Mouse (Mus musculus) urinary bladder, postnatal 25 days (tissue): ENCODE data around the gene Tnik.

Source experiments
- DNase-seq: peaks from one replicate; pipeline ENCODE4 v3.0.0; 2022; ENCODE audit warnings: low spot score

Tnik gene

GRCm38 (mm10) chr3:28264841-28265150, 1.8 kb downstream of the Tnik start:
- no peak for DNase-seq

- DNase-seq = no peak
These were observed 2.2 kb downstream of the Tnik start for GRCm38 (mm10) chr3:28265183-28265582.

GRCm38 (mm10) chr3:28265656-28266055, 2.6 kb downstream of the Tnik start:
- DNase-seq = no peak

GRCm38 (mm10) chr3:28267211-28267610, 4.2 kb downstream of the Tnik start:
- no peak for DNase-seq

- no peak for DNase-seq
These were observed 6.7 kb downstream of the Tnik start for GRCm38 (mm10) chr3:28269716-28270115.

GRCm38 (mm10) chr3:28271884-28272283, 8.9 kb downstream of the Tnik start:
- no peak for DNase-seq

- no peak for DNase-seq
These were observed 11.7 kb downstream of the Tnik start for GRCm38 (mm10) chr3:28274763-28275162.

GRCm38 (mm10) chr3:28289693-28290092, 26.7 kb downstream of the Tnik start:
- DNase-seq = no peak

- DNase-seq = no peak
These were observed 38.4 kb downstream of the Tnik start for GRCm38 (mm10) chr3:28301378-28301777.

- no peak for DNase-seq
These were observed 40.9 kb downstream of the Tnik start for GRCm38 (mm10) chr3:28303915-28304314.

GRCm38 (mm10) chr3:28306852-28307251, 43.8 kb downstream of the Tnik start:
- DNase-seq = no peak

GRCm38 (mm10) chr3:28314438-28314837, 51.4 kb downstream of the Tnik start:
- DNase-seq = no peak

- DNase-seq = no peak
These were observed 54.3 kb downstream of the Tnik start for GRCm38 (mm10) chr3:28317339-28317738.

GRCm38 (mm10) chr3:28321635-28322034, 58.6 kb downstream of the Tnik start:
- DNase-seq = no peak

- DNase-seq = no peak
These were observed 62.7 kb downstream of the Tnik start for GRCm38 (mm10) chr3:28325613-28326233.

GRCm38 (mm10) chr3:28332316-28332715, 69.3 kb downstream of the Tnik start:
- DNase-seq = no peak

GRCm38 (mm10) chr3:28333869-28334268, 70.9 kb downstream of the Tnik start:
- no peak for DNase-seq

GRCm38 (mm10) chr3:28334547-28334946, 71.5 kb downstream of the Tnik start:
- no peak for DNase-seq

GRCm38 (mm10) chr3:28340071-28340470, 77.1 kb downstream of the Tnik start:
- DNase-seq = no peak

GRCm38 (mm10) chr3:28343204-28343603, 80.2 kb downstream of the Tnik start:
- no peak for DNase-seq

- no peak for DNase-seq
These were observed 80.6 kb downstream of the Tnik start for GRCm38 (mm10) chr3:28343661-28344060.

- DNase-seq = no peak
These were observed 82.4 kb downstream of the Tnik start for GRCm38 (mm10) chr3:28345446-28345845.

- DNase-seq = no peak
These were observed 82.9 kb downstream of the Tnik start for GRCm38 (mm10) chr3:28345961-28346360.

- DNase-seq = no peak
These were observed 83.5 kb downstream of the Tnik start for GRCm38 (mm10) chr3:28346476-28346875.

GRCm38 (mm10) chr3:28348746-28349145, 85.7 kb downstream of the Tnik start:
- DNase-seq = no peak
